Mouse (Mus musculus) spleen, adult 2 months (tissue): ENCODE results near the gene Ecel1.

Experiments used
- CTCF ChIP-seq: fragments of 200-500 bp; IDR thresholded peaks from 2 replicates; pipeline ENCODE4 v1.5.1; 2011; ENCODE audit warnings: mild to moderate bottlenecking, inconsistent platforms; ENCODE audit not compliant: insufficient read depth, insufficient read length, insufficient replicate concordance; ENCODE audit errors: extremely low read depth
- POLR2A ChIP-seq: fragments of 200-500 bp; IDR thresholded peaks from 2 replicates; pipeline ENCODE4 v1.6.1; 2011; ENCODE audit warnings: low read depth, low read length, inconsistent platforms

DNA sequence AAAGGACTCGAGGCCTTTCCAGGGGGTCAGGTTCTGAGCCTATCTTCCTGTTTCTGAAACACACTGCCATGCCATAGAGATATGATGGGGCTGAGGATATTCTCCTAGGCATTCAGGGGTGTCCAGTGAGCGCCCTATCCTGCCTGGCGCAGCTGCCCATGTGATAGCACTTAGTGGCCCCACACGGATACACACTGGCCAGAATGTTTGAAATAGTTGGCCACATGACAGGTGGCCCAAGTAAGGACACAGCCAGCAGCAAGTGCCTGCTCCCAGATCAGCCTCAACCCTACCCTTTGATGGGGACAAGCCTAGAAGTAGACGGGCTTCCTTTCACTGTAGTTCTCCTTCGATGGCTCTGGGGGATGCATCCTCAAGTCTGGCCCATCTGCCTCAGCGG lies 48.1 kb upstream of the Ecel1 start, which contains the start of gene Chrng:
- TF ChIP-seq POLR2A (no peak), CTCF (no peak)
